9 mouse cellular contexts compared by ENCODE assay signal in genomic region chr7:118252349-118252748, GRCm38 (mm10). TPM values are rescaled to one million over a fixed set of nuclear protein-coding genes. Genes with fewer than 3 reads are reported as not detected.
DNase-seq lines count a peak whose midpoint lies in the region; ATAC-seq and TF ChIP-seq lines count a peak whose summit lies in the region.
"Had no signal": no experiment of that assay in that cellular context is flagged by ENCODE, and none has a peak within 500 bp of the region (broad histone marks: within the 10 kb centered on the region; RNA-seq: fewer than 3 reads in every experiment).

No protein-coding gene starts in this region.

- ATAC-seq in forebrain, embryonic 11.5 days (replicated peaks; ENCODE audit: low FRiP score) = no peak
- 0 out of 2 replicates have a peak, but pooled peaks have one; percentile 10 for ATAC-seq in liver, embryonic 13.5 days (ENCODE audit: low read depth)
- no peak for ATAC-seq in forebrain, embryonic 16.5 days

- no peaks in the 10 kb centered on the region for H3K36me3 ChIP-seq in forebrain, embryonic 10.5 days (replicated peaks)
- no peaks in the 10 kb centered on the region for H3K36me3 ChIP-seq in forebrain, embryonic 11.5 days (ENCODE audit: control insufficient read depth, insufficient read depth, low read length)
- H3K36me3 ChIP-seq in heart, adult 2 months (ENCODE audit: control insufficient read depth, insufficient read depth, low read length) = peaks cover 5% of the 10 kb centered on the region; the same call in 1 of the 2 replicates
- no peaks in the 10 kb centered on the region for H3K36me3 ChIP-seq in liver, embryonic 13.5 days
- no peaks in the 10 kb centered on the region for H3K36me3 ChIP-seq in forebrain, embryonic 16.5 days (ENCODE audit: control insufficient read depth, insufficient read depth)
- H3K36me3 ChIP-seq: embryonic facial prominence, embryonic 12.5 days had no signal

- H3K4me2 ChIP-seq in forebrain, embryonic 11.5 days (ENCODE audit: low read depth, low read length, severe bottlenecking) = no peak overlapping the region
- H3K4me2 ChIP-seq in liver, embryonic 13.5 days = no peak overlapping the region
- no peak overlapping the region for H3K4me2 ChIP-seq in forebrain, embryonic 16.5 days (ENCODE audit: low read length)
- H3K4me2 ChIP-seq: embryonic facial prominence, embryonic 12.5 days had no signal

- H3K4me3 ChIP-seq in forebrain, embryonic 10.5 days = no peak overlapping the region
- H3K4me3 ChIP-seq in forebrain, embryonic 11.5 days (ENCODE audit: low read depth, low read length) = no peak overlapping the region
- H3K4me3 ChIP-seq in heart, adult 2 months = no peak overlapping the region
- H3K4me3 ChIP-seq in liver, embryonic 13.5 days (replicated peaks) = no peak overlapping the region
- H3K4me3 ChIP-seq in forebrain, embryonic 16.5 days (replicated peaks; ENCODE audit: low read length) = no peak overlapping the region
- H3K4me3 ChIP-seq: embryonic facial prominence, embryonic 12.5 days had no signal

- intact Hi-C loops in heart, adult 2 months (cut with DNase I) = no loop called here

- H3K4me1 ChIP-seq in forebrain, embryonic 10.5 days = peaks cover 21% of the 10 kb centered on the region
- no peaks in the 10 kb centered on the region for H3K4me1 ChIP-seq in forebrain, embryonic 11.5 days (replicated peaks; ENCODE audit: control insufficient read depth, insufficient read depth, low read length)
- peaks cover 7% of the 10 kb centered on the region for H3K4me1 ChIP-seq in heart, adult 2 months (ENCODE audit: control insufficient read depth, insufficient read depth, low read length)
- H3K4me1 ChIP-seq in liver, embryonic 13.5 days (replicated peaks) = peaks cover 37% of the 10 kb centered on the region
- H3K4me1 ChIP-seq in forebrain, embryonic 16.5 days (replicated peaks; ENCODE audit: control insufficient read depth, insufficient read depth, low read length) = peaks cover 4% of the 10 kb centered on the region; the same call in 1 of the 2 replicates
- H3K4me1 ChIP-seq: embryonic facial prominence, embryonic 12.5 days had no signal

- H3K27ac ChIP-seq in forebrain, embryonic 10.5 days = peak overlapping the region; percentile 36
- no peak overlapping the region for H3K27ac ChIP-seq in forebrain, embryonic 11.5 days (ENCODE audit: low read depth, low read length)
- H3K27ac ChIP-seq in heart, adult 2 months = peak overlapping the region; percentile 83
- no peak overlapping the region for H3K27ac ChIP-seq in liver, embryonic 13.5 days
- H3K27ac ChIP-seq in forebrain, embryonic 16.5 days (ENCODE audit: low read length) = no peak overlapping the region
- H3K27ac ChIP-seq: embryonic facial prominence, embryonic 12.5 days had no signal

- TF ChIP-seq EP300 in heart, adult 2 months (IDR thresholded peaks at IDR 0.05; ENCODE audit: insufficient read depth, low read depth, low read length) = peak; percentile 99

- peak; percentile 45; the same call in 1 of the 2 replicates for TF ChIP-seq POLR2A in heart, adult 2 months (IDR thresholded peaks at IDR 0.05; ENCODE audit: insufficient read depth, low read depth, low read length)

- no peak for DNase-seq in forebrain, embryonic 10.5 days (ENCODE audit: extremely low spot score, low spot score)
- DNase-seq in forebrain, embryonic 11.5 days (ENCODE audit: low spot score) = no peak
- DNase-seq in brain, adult 2 months (ENCODE audit: low read depth, low spot score) = peak; percentile 98
- DNase-seq in heart, adult 2 months = peak; percentile 57 to 85
- no peak for DNase-seq in liver, embryonic 13.5 days
- peak; percentile 63 for DNase-seq in yolk sac, embryonic 10.5 days (ENCODE audit: low spot score)
- no peak for DNase-seq in layer of hippocampus, adult 9-10 months (ENCODE audit: low spot score)

- H3K9me3 ChIP-seq in forebrain, embryonic 10.5 days = no peaks in the 10 kb centered on the region
- no peaks in the 10 kb centered on the region for H3K9me3 ChIP-seq in forebrain, embryonic 11.5 days (ENCODE audit: control insufficient read depth, low read length)
- H3K9me3 ChIP-seq in liver, embryonic 13.5 days (replicated peaks) = no peaks in the 10 kb centered on the region
- H3K9me3 ChIP-seq in forebrain, embryonic 16.5 days (ENCODE audit: control insufficient read depth, low read length) = no peaks in the 10 kb centered on the region
- H3K9me3 ChIP-seq: embryonic facial prominence, embryonic 12.5 days had no signal

- H3K9ac ChIP-seq in forebrain, embryonic 11.5 days (ENCODE audit: low read length) = no peak overlapping the region
- H3K9ac ChIP-seq in heart, adult 2 months (ENCODE audit: low read depth, low read length) = no peak overlapping the region
- H3K9ac ChIP-seq in liver, embryonic 13.5 days = no peak overlapping the region
- H3K9ac ChIP-seq in forebrain, embryonic 16.5 days (replicated peaks; ENCODE audit: low read depth, low read length) = no peak overlapping the region
- H3K9ac ChIP-seq: embryonic facial prominence, embryonic 12.5 days had no signal

- no peaks in the 10 kb centered on the region for H3K79me2 ChIP-seq in heart, adult 2 months (replicated peaks; ENCODE audit: control insufficient read depth, insufficient read depth, low read length)

- 45% methylated on average over 4 of the region's 4 CpGs for WGBS in forebrain, embryonic 10.5 days
- WGBS in forebrain, embryonic 11.5 days = 42% methylated on average over 4 of the region's 4 CpGs
- 15% methylated on average over 4 of the region's 4 CpGs for WGBS in heart, adult 2 months
- 21% methylated on average over 4 of the region's 4 CpGs for WGBS in liver, embryonic 13.5 days (ENCODE audit: insufficient replicate concordance)
- WGBS in forebrain, embryonic 16.5 days = 42% methylated on average over 4 of the region's 4 CpGs

- TF ChIP-seq CTCF in heart, adult 2 months (IDR thresholded peaks at IDR 0.05) = no peak

- no peaks in the 10 kb centered on the region for H3K27me3 ChIP-seq in forebrain, embryonic 10.5 days (ENCODE audit: poor library complexity, severe bottlenecking)
- H3K27me3 ChIP-seq in forebrain, embryonic 11.5 days (ENCODE audit: control insufficient read depth, insufficient read depth, low read length) = no peaks in the 10 kb centered on the region
- H3K27me3 ChIP-seq in heart, adult 2 months (ENCODE audit: control insufficient read depth, insufficient read depth, low read length) = no peaks in the 10 kb centered on the region
- no peaks in the 10 kb centered on the region for H3K27me3 ChIP-seq in liver, embryonic 13.5 days
- no peaks in the 10 kb centered on the region for H3K27me3 ChIP-seq in forebrain, embryonic 16.5 days (replicated peaks; ENCODE audit: control insufficient read depth, insufficient read depth, low read length)
- H3K27me3 ChIP-seq: embryonic facial prominence, embryonic 12.5 days had no signal

RNA-seq across cellular contexts. Expression of gene Smg1, which starts 8.9 kb away (rescaled TPM):
- polyA plus RNA-seq in forebrain, embryonic 10.5 days (2016; fragmentation: Nextera tagmentation; extraction: Ambion mirVana) = 15.9 and 17.5 TPM in 2 replicates
- 20.0 and 22.4 TPM in 2 replicates for polyA plus RNA-seq in forebrain, embryonic 11.5 days (2014; fragmentation: Nextera tagmentation; extraction: Ambion mirVana)
- 10 to 100 TPM; 31.3 to 32.4 TPM for total RNA-seq in heart, adult 2 months (2021)
- polyA plus RNA-seq in heart, adult 2 months (2012; rRNA removed) = 12.6 and 23.1 TPM in 2 replicates
- 5.8 and 6.0 TPM in 2 replicates for polyA plus RNA-seq in liver, embryonic 13.5 days (2015; fragmentation: Nextera tagmentation; extraction: Ambion mirVana)
- polyA plus RNA-seq in forebrain, embryonic 16.5 days (2015; fragmentation: Nextera tagmentation; extraction: Ambion mirVana) = 21.5 and 21.6 TPM in 2 replicates

Comparison
In these comparisons a context has a peak if more than half of its experiments do, and no peak if none do; other contexts are left out.
1. H3K27ac ChIP-seq: peak in forebrain, embryonic 10.5 days (single experiment) and heart, adult 2 months (single experiment); none in forebrain, embryonic 11.5 days (single experiment), liver, embryonic 13.5 days (single experiment) and forebrain, embryonic 16.5 days (single experiment).
2. DNase-seq: peak in brain, adult 2 months (single experiment), heart, adult 2 months (2 of 2) and yolk sac, embryonic 10.5 days (single experiment); none in forebrain, embryonic 10.5 days (single experiment), forebrain, embryonic 11.5 days (single experiment), liver, embryonic 13.5 days (single experiment) and layer of hippocampus, adult 9-10 months (single experiment).